Mouse (Mus musculus): Measurements from ENCODE around the gene F2rl1.

The F2rl1 gene

GRCm38 (mm10) chr13:95475124-95475523 is 49.9 kb downstream of the F2rl1 start:
- no peak for ATAC-seq (ENCODE audit: insufficient number of reproducible peaks, low FRiP score, low TSS enrichment)

- ATAC-seq (ENCODE audit: insufficient number of reproducible peaks, low FRiP score, low TSS enrichment), result no peak
Measured at GRCm38 (mm10) chr13:95474294-95474693, 50.7 kb downstream of the F2rl1 start.

- ATAC-seq (ENCODE audit: insufficient number of reproducible peaks, low FRiP score, low TSS enrichment), result no peak
Measured at GRCm38 (mm10) chr13:95470970-95471369, 54.1 kb downstream of the F2rl1 start.

Measured in cerebellum, adult (tissue).